Mouse (Mus musculus): ENCODE results near the gene Hirip3. TPM values are rescaled to one million over a fixed set of nuclear protein-coding genes. Genes with fewer than 3 reads are reported as not detected.
A peak's percentile ranks its signal among the peaks of the same experiment; 100 is the strongest.
"Not testable (repeated sequence)": the region's sequence is repeated elsewhere in the genome, so short reads cannot be mapped to it uniquely, and the experiment has no call there.

Gene Hirip3
- polyA plus RNA-seq, 1 experiment from 2014 or later: 22.8 TPM

GRCm38 (mm10) chr7:126887281-126887680 is 25.5 kb downstream of the Hirip3 start:
- WGBS: 92% methylated on average over 5 of the region's 5 CpGs
- no peaks in the 10 kb centered on the region for H3K36me3 ChIP-seq (replicated peaks)
- H3K4me2 ChIP-seq: no peak overlapping the region
- no peaks in the 10 kb centered on the region for H3K9me3 ChIP-seq
- H3K4me1 ChIP-seq: peaks cover 19% of the 10 kb centered on the region
- no peaks in the 10 kb centered on the region for H3K27me3 ChIP-seq (replicated peaks)
- no peak overlapping the region for H3K27ac ChIP-seq
- no peak for ATAC-seq (replicated peaks)
- no peak overlapping the region for H3K4me3 ChIP-seq
- H3K9ac ChIP-seq: no peak overlapping the region

DNA sequence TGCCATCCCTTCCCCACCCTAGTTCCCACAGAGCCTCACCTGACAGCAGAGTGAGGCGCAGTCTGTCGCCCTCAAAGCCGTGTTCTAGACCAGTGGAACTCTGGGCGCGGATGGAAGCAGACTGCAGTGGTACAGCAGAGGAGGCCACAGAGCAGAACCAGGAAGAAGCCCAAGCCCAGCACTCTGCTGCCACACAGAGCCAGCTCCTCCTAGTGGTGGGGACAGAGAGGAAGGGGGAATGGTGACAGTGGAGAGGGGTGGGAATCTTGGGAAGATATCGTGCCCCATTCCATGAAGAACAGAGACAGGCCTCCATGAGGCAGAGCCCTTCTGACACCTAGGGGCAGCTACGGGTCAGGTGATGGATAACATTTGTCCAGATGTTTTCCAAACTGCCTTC is 27.1 kb downstream of the Hirip3 start:
- WGBS: 55% methylated on average over 7 of the region's 7 CpGs

DNA sequence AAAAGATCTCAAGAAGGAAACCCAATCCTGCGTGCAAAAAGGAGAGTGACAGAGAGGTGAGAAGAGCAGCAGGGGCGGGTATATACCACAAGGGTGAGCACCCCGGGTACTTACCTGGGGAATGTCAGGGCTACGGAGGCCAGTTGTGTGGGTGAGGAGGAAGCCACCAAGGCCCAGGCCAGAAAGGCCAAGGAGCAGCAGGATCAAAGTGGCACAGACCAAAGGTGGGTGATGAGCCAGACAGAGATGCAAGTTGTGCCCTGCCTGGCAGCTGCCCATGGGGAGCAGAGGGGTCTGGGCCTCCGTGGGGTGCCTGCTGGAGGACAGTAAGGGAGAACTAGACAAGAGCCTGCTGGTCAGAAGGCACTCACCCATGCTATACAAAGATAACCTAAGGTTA is 35.1 kb downstream of the Hirip3 start:
- no peak for ATAC-seq (replicated peaks)
- H3K9ac ChIP-seq: peak overlapping the region; percentile 75; the same call in 1 of the 2 replicates
- H3K4me3 ChIP-seq: 0 out of 2 replicates have a peak overlapping the region, but pooled peaks have one; percentile 61
- H3K4me2 ChIP-seq: peak overlapping the region; percentile 65
- no peaks in the 10 kb centered on the region for H3K36me3 ChIP-seq (replicated peaks)
- H3K4me1 ChIP-seq: peaks cover 16% of the 10 kb centered on the region
- no peaks in the 10 kb centered on the region for H3K27me3 ChIP-seq (replicated peaks)
- 95% methylated on average over 5 of the region's 5 CpGs for WGBS
- H3K27ac ChIP-seq: no peak overlapping the region
- no peaks in the 10 kb centered on the region for H3K9me3 ChIP-seq

More for the DNA sequence above, 27.1 kb downstream of the Hirip3 start:
- Histone ChIP-seq H3K36me3 (replicated peaks) (no peaks in the 10 kb centered on the region), H3K27ac (no peak overlapping the region), H3K9me3 (no peaks in the 10 kb centered on the region), H3K4me3 (no peak overlapping the region), H3K27me3 (replicated peaks) (no peaks in the 10 kb centered on the region), H3K4me1 (peaks cover 4% of the 10 kb centered on the region; the same call in 1 of the 2 replicates), H3K9ac (no peak overlapping the region), H3K4me2 (no peak overlapping the region)
- no peak for ATAC-seq (replicated peaks)

DNA sequence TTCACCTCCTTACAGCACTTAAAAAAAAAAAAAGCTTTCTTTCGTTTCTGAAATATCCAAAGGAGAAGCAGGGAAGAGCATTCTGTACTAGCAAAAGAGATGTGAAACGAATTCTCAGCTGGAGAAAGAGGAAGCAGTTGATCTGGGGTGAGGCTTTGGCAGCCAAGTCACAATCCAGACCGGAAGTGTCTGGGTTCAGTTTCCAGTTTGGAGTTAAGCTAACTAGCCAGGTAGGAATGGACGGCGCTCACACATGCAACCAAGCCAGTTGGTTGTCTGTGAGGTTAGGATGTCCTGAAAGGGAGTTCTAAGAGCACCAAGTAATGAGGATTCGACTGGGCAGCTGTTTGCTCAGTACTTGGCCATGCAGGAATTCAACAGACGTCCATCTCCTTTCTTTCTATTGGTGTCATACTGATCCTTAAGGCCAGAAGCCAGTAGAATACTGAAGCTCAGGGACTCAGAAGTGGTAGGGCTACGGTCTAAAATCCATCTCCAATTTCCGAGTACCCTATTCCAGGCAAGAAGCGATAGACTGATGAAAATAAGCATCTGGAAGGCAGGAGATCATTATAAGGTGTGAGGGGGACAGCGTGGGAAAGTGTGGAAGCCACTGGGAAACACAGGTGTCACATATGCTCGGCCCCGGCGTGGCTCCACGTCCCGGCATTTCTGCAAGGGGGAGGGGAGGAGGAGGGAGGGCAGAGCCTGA is 35.8 kb downstream of the Hirip3 start:
- ATAC-seq (replicated peaks): peak; percentile 40
- no peaks in the 10 kb centered on the region for H3K27me3 ChIP-seq (replicated peaks)
- peak overlapping the region; percentile 61 for H3K4me3 ChIP-seq
- peak overlapping the region; percentile 91 for H3K27ac ChIP-seq
- 25% methylated on average over 15 of the region's 16 CpGs for WGBS
- H3K4me2 ChIP-seq: peak overlapping the region; percentile 65
- H3K9me3 ChIP-seq: no peaks in the 10 kb centered on the region
- peak overlapping the region; percentile 75 for H3K9ac ChIP-seq
- no peaks in the 10 kb centered on the region for H3K36me3 ChIP-seq (replicated peaks)
- peaks cover 16% of the 10 kb centered on the region for H3K4me1 ChIP-seq

DNA sequence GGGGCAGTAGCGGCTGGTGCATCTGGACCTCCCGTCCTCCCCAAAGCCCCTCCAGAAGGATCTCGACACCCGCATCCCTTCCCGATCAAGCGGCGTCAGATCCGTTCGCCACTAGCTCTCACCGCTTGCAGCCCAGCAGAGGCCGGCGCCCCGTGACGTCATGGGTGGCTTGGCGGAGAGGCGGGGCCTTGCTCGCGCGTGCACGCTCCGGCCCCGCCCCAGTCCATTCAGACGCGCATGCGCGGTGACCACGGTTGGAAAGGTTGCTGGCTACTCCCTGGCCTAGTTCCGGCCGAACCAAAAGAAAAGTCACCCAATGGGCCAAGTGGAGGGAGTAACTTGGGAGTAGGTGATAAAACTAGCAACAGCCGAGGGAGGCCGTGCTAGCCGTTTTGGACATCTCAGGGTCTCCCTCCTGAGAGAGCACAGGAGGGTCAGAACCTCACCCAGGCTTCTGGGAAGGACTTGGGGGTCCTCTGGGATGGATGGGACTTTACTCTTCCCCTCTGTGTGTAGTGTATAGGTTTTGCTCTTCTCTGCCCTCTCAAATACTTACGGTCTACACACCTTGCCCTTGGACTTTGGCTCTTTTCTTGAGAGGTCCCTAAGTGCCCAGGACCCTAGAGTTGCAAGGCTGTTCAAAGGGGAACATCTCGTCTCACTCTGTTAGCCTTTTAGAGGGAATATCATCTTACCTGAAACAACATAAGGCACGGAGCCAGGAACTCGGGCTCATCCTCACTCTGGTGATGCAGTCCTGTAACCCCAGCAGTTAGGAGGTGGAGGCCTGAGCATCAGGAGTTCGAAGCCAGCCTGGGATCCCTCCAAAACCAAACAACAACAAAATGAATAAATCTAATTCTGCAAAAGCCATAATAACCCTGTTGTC is 36.6 kb downstream of the Hirip3 start:
- no peaks in the 10 kb centered on the region for H3K27me3 ChIP-seq (replicated peaks)
- peak overlapping the region; percentile 75 for H3K9ac ChIP-seq
- WGBS: 12% methylated on average over 37 of the region's 37 CpGs
- H3K36me3 ChIP-seq (replicated peaks): no peaks in the 10 kb centered on the region
- H3K4me3 ChIP-seq: peak overlapping the region; percentile 61
- H3K9me3 ChIP-seq: no peaks in the 10 kb centered on the region
- peak; percentile 94 for ATAC-seq (replicated peaks)
- peak overlapping the region; percentile 91 for H3K27ac ChIP-seq
- peak overlapping the region; percentile 65 for H3K4me2 ChIP-seq
- peaks cover 16% of the 10 kb centered on the region for H3K4me1 ChIP-seq

GRCm38 (mm10) chr7:126899781-126900180 is 38.0 kb downstream of the Hirip3 start:
- not testable (repeated sequence) for ATAC-seq (replicated peaks)

DNA sequence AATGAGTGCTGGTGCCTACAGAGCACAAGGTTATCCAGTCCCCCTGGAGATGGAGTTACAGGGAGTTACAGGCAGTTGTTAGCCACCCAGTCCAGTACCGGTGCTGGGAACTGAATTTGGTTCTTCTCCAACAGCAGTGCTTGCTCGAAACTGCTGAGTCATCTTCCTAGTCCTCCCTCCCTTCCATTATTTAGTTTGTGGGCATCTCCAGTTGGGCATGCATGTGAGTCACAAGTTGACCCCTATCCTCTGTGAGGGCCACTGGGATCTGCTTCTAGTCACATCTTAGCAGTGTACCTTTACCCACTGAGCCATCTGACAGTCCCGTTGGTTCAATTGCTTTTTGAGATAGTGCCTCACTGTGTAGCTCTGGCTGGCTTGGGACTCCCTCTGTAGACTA is 43.8 kb downstream of the Hirip3 start:
- H3K27me3 ChIP-seq (replicated peaks): no peaks in the 10 kb centered on the region
- ATAC-seq (replicated peaks): no peak
- no peak overlapping the region for H3K4me3 ChIP-seq
- no peaks in the 10 kb centered on the region for H3K4me1 ChIP-seq
- no peaks in the 10 kb centered on the region for H3K36me3 ChIP-seq (replicated peaks)
- 81% methylated on average over 3 of the region's 3 CpGs for WGBS
- H3K4me2 ChIP-seq: no peak overlapping the region
- H3K27ac ChIP-seq: no peak overlapping the region
- H3K9ac ChIP-seq: no peak overlapping the region
- H3K9me3 ChIP-seq: no peaks in the 10 kb centered on the region

More at GRCm38 (mm10) chr7:126899781-126900180, 38.0 kb downstream of the Hirip3 start:
- not testable (repeated sequence) for H3K9me3 ChIP-seq; H3K4me3 ChIP-seq; H3K9ac ChIP-seq; H3K27me3 ChIP-seq (replicated peaks); H3K36me3 ChIP-seq (replicated peaks); H3K4me2 ChIP-seq; H3K27ac ChIP-seq
- WGBS: 91% methylated on average over 7 of the region's 9 CpGs
- peaks cover 16% of the 10 kb centered on the region for H3K4me1 ChIP-seq

- no peak overlapping the region for H3K27ac ChIP-seq
- H3K4me1 ChIP-seq: no peaks in the 10 kb centered on the region
- H3K9ac ChIP-seq: no peak overlapping the region
- no peaks in the 10 kb centered on the region for H3K36me3 ChIP-seq (replicated peaks)
- H3K4me3 ChIP-seq: no peak overlapping the region
- 89% methylated on average over 3 of the region's 3 CpGs for WGBS
- no peaks in the 10 kb centered on the region for H3K27me3 ChIP-seq (replicated peaks)
- H3K9me3 ChIP-seq: no peaks in the 10 kb centered on the region
- H3K4me2 ChIP-seq: no peak overlapping the region
- ATAC-seq (replicated peaks): no peak
These were observed 53.1 kb downstream of the Hirip3 start for GRCm38 (mm10) chr7:126914844-126915243.

Other genes starting within 250 kb of the Hirip3 start
- 11.5 and 13.0 TPM in 2 replicates for gene Nupr1, start 231.1 kb upstream of the Hirip3 start, polyA plus RNA-seq (2015; fragmentation: Nextera tagmentation; extraction: Ambion mirVana)
- gene Sgf29, start 212.7 kb upstream of the Hirip3 start, polyA plus RNA-seq (2015; fragmentation: Nextera tagmentation; extraction: Ambion mirVana): 62.3 and 72.4 TPM in 2 replicates
- gene Sult1a1, start 185.5 kb upstream of the Hirip3 start, polyA plus RNA-seq (2015; fragmentation: Nextera tagmentation; extraction: Ambion mirVana): 8.3 and 8.9 TPM in 2 replicates
- 116 and 126 TPM in 2 replicates for gene Bola2, start 166.6 kb upstream of the Hirip3 start, polyA plus RNA-seq (2015; fragmentation: Nextera tagmentation; extraction: Ambion mirVana)
- gene Slx1b, start 166.2 kb upstream of the Hirip3 start, polyA plus RNA-seq (2015; fragmentation: Nextera tagmentation; extraction: Ambion mirVana): 18.3 and 20.9 TPM in 2 replicates
- gene Coro1a, start 154.2 kb upstream of the Hirip3 start, polyA plus RNA-seq (2015; fragmentation: Nextera tagmentation; extraction: Ambion mirVana): 119 and 127 TPM in 2 replicates
- 110 and 111 TPM in 2 replicates for gene Mapk3, start 102.4 kb upstream of the Hirip3 start, polyA plus RNA-seq (2015; fragmentation: Nextera tagmentation; extraction: Ambion mirVana)
- gene Gdpd3, start 95.6 kb upstream of the Hirip3 start, polyA plus RNA-seq (2015; fragmentation: Nextera tagmentation; extraction: Ambion mirVana): 2.2 and 2.3 TPM in 2 replicates
- gene Ypel3, start 85.0 kb upstream of the Hirip3 start, polyA plus RNA-seq (2015; fragmentation: Nextera tagmentation; extraction: Ambion mirVana): 201 and 224 TPM in 2 replicates
- gene Tbx6, start 80.5 kb upstream of the Hirip3 start, polyA plus RNA-seq (2015; fragmentation: Nextera tagmentation; extraction: Ambion mirVana): 0.37 and 0.57 TPM in 2 replicates
- 191 and 192 TPM in 2 replicates for gene Ppp4c, start 69.5 kb upstream of the Hirip3 start, polyA plus RNA-seq (2015; fragmentation: Nextera tagmentation; extraction: Ambion mirVana)
- 60.4 and 65.4 TPM in 2 replicates for gene Fam57b, start 64.3 kb upstream of the Hirip3 start, polyA plus RNA-seq (2015; fragmentation: Nextera tagmentation; extraction: Ambion mirVana)
- gene 4930451I11Rik, start 30.3 kb upstream of the Hirip3 start, polyA plus RNA-seq (2015; fragmentation: Nextera tagmentation; extraction: Ambion mirVana): not detected in 2 replicates
- 19.8 and 23.8 TPM in 2 replicates for gene Doc2a, start 14.6 kb upstream of the Hirip3 start, polyA plus RNA-seq (2015; fragmentation: Nextera tagmentation; extraction: Ambion mirVana)
- 94.4 and 100 TPM in 2 replicates for gene Ino80e, start 405 bp downstream of the Hirip3 start, polyA plus RNA-seq (2015; fragmentation: Nextera tagmentation; extraction: Ambion mirVana)
- gene Taok2, start 22.7 kb downstream of the Hirip3 start, polyA plus RNA-seq (2015; fragmentation: Nextera tagmentation; extraction: Ambion mirVana): 66.8 and 70.9 TPM in 2 replicates
- gene Tmem219, start 60.9 kb downstream of the Hirip3 start, polyA plus RNA-seq (2015; fragmentation: Nextera tagmentation; extraction: Ambion mirVana): 33.2 and 36.1 TPM in 2 replicates
- gene Kctd13, start 66.9 kb downstream of the Hirip3 start, polyA plus RNA-seq (2015; fragmentation: Nextera tagmentation; extraction: Ambion mirVana): 133 and 136 TPM in 2 replicates
- 7.8 and 8.9 TPM in 2 replicates for gene Asphd1, start 87.6 kb downstream of the Hirip3 start, polyA plus RNA-seq (2015; fragmentation: Nextera tagmentation; extraction: Ambion mirVana)
- gene Sez6l2, start 88.6 kb downstream of the Hirip3 start, polyA plus RNA-seq (2015; fragmentation: Nextera tagmentation; extraction: Ambion mirVana): 50.5 and 56.2 TPM in 2 replicates
- gene Cdipt, start 113.9 kb downstream of the Hirip3 start, polyA plus RNA-seq (2015; fragmentation: Nextera tagmentation; extraction: Ambion mirVana): 136 and 150 TPM in 2 replicates
- gene Cdiptos, start 114.1 kb downstream of the Hirip3 start, polyA plus RNA-seq (2015; fragmentation: Nextera tagmentation; extraction: Ambion mirVana): 1.1 and 1.5 TPM in 2 replicates
- gene Mvp, start 152.6 kb downstream of the Hirip3 start, polyA plus RNA-seq (2015; fragmentation: Nextera tagmentation; extraction: Ambion mirVana): 4.0 and 4.5 TPM in 2 replicates
- gene Pagr1b, start 154.5 kb downstream of the Hirip3 start, polyA plus RNA-seq (2015; fragmentation: Nextera tagmentation; extraction: Ambion mirVana): 1.0 TPM in 1 of 2 replicates, not detected in the other
- gene Pagr1a, start 155.4 kb downstream of the Hirip3 start, polyA plus RNA-seq (2015; fragmentation: Nextera tagmentation; extraction: Ambion mirVana): 46.9 and 73.4 TPM in 2 replicates
- gene Gm42742, start 159.1 kb downstream of the Hirip3 start, polyA plus RNA-seq (2015; fragmentation: Nextera tagmentation; extraction: Ambion mirVana): 44.9 and 52.6 TPM in 2 replicates
- 40.7 and 42.3 TPM in 2 replicates for gene Prrt2, start 159.2 kb downstream of the Hirip3 start, polyA plus RNA-seq (2015; fragmentation: Nextera tagmentation; extraction: Ambion mirVana)
- gene Maz, start 165.1 kb downstream of the Hirip3 start, polyA plus RNA-seq (2015; fragmentation: Nextera tagmentation; extraction: Ambion mirVana): 78.0 and 89.8 TPM in 2 replicates
- gene Kif22, start 180.5 kb downstream of the Hirip3 start, polyA plus RNA-seq (2015; fragmentation: Nextera tagmentation; extraction: Ambion mirVana): 21.4 and 24.8 TPM in 2 replicates
- not detected in 2 replicates for gene Zg16, start 225.4 kb downstream of the Hirip3 start, polyA plus RNA-seq (2015; fragmentation: Nextera tagmentation; extraction: Ambion mirVana)
- gene AI467606, start 229.4 kb downstream of the Hirip3 start, polyA plus RNA-seq (2015; fragmentation: Nextera tagmentation; extraction: Ambion mirVana): 1.9 and 2.3 TPM in 2 replicates